Mouse (Mus musculus) kidney, adult 2 months (tissue): Measurements from ENCODE around the gene Il12a. TPM values are rescaled to one million over a fixed set of nuclear protein-coding genes. Genes with fewer than 3 reads are reported as not detected.
A peak's percentile ranks its signal among the peaks of the same experiment; 100 is the strongest.
"Not testable (repeated sequence)": the region's sequence is repeated elsewhere in the genome, so short reads cannot be mapped to it uniquely, and the experiment has no call there.

Source experiments
- DNase-seq: peaks from one replicate; pipeline ENCODE4 v3.0.0; 2021
- H3K27ac ChIP-seq: fragments of 200-500 bp; 2 replicates; pipeline ENCODE4 v1.5.1; 2012; ENCODE audit warnings: low read depth, low read length, control low read depth, inconsistent platforms; ENCODE audit not compliant: insufficient read depth
- H3K27me3 ChIP-seq: fragments of 200-500 bp; replicated peaks from 2 replicates; pipeline ENCODE4 v1.6.1; 2012; ENCODE audit warnings: mild to moderate bottlenecking, moderate library complexity, low read length, inconsistent platforms; ENCODE audit not compliant: control insufficient read depth, insufficient read depth
- H3K36me3 ChIP-seq: fragments of 200-500 bp; 2 replicates; pipeline ENCODE4 v1.6.1; 2012; ENCODE audit warnings: mild to moderate bottlenecking, moderate library complexity, low read length, inconsistent platforms; ENCODE audit not compliant: control insufficient read depth, insufficient read depth
- H3K4me1 ChIP-seq: fragments of 200-500 bp; 2 replicates; pipeline ENCODE4 v1.6.1; 2011; ENCODE audit warnings: low read length; ENCODE audit not compliant: control insufficient read depth, insufficient read depth
- H3K4me3 ChIP-seq: fragments of 200-500 bp; 2 replicates; pipeline ENCODE4 v1.5.1; 2011; ENCODE audit warnings: mild to moderate bottlenecking, low read depth, low read length, control low read depth; ENCODE audit not compliant: insufficient read depth
- CTCF ChIP-seq: fragments of 200-500 bp; conservative IDR thresholded peaks from 2 replicates; pipeline ENCODE4 v1.5.1; 2011; ENCODE audit warnings: low read depth, mild to moderate bottlenecking, control low read depth, low read length, moderate library complexity, mixed read lengths; ENCODE audit not compliant: insufficient read depth, insufficient read length
- POLR2A ChIP-seq: fragments of 200-500 bp; IDR thresholded peaks from one replicate; pipeline ENCODE4 v1.6.1; 2011; ENCODE audit warnings: low read depth, low read length, control low read depth
- WGBS: fragments of 180-500 bp; shearing (Covaris S2); methylation state at CpG from one replicate; pipeline ENCODE4 v1.1.7; 2018; 5-methylcytosine and 5-hydroxymethylcytosine counted together
- polyA plus RNA-seq: library from polyadenylated mRNA; depleted of rRNA; stranded (reverse); fragments of >200 nt; gene quantifications from 2 replicates; pipeline ENCODE4 v1.2.3, GENCODE M21; 2012

Gene Il12a
- polyA plus RNA-seq, 1 experiment: 0.39 TPM

GRCm38 (mm10) chr3:68710436-68710835 is 20.0 kb downstream of the Il12a start:
- WGBS: 96% methylated on average over 1 of the region's 1 CpGs
- TF ChIP-seq POLR2A (no peak), CTCF (no peak)
- DNase-seq: no peak
- no peaks in the 10 kb centered on the region for H3K4me1 ChIP-seq
- no peak overlapping the region for H3K27ac ChIP-seq
- H3K36me3 ChIP-seq: no peaks in the 10 kb centered on the region
- no peaks in the 10 kb centered on the region for H3K27me3 ChIP-seq
- no peak overlapping the region for H3K4me3 ChIP-seq

- TF ChIP-seq POLR2A: no peak
- no peak for TF ChIP-seq CTCF
- WGBS: 96% methylated on average over 5 of the region's 5 CpGs
- Histone ChIP-seq H3K27me3 (no peaks in the 10 kb centered on the region), H3K4me1 (no peaks in the 10 kb centered on the region), H3K27ac (no peak overlapping the region), H3K36me3 (no peaks in the 10 kb centered on the region), H3K4me3 (no peak overlapping the region)
- no peak for DNase-seq
Measured at GRCm38 (mm10) chr3:68711510-68711909, 21.1 kb downstream of the Il12a start.

GRCm38 (mm10) chr3:68713550-68713949 is 23.1 kb downstream of the Il12a start:
- no peaks in the 10 kb centered on the region for H3K4me1 ChIP-seq
- TF ChIP-seq CTCF (peak; percentile 61), POLR2A (no peak)
- H3K36me3 ChIP-seq: no peaks in the 10 kb centered on the region
- H3K27ac ChIP-seq: no peak overlapping the region
- no peaks in the 10 kb centered on the region for H3K27me3 ChIP-seq
- DNase-seq: peak; percentile 54
- 6% methylated on average over 7 of the region's 7 CpGs for WGBS
- no peak overlapping the region; the same call in 1 of the 2 replicates for H3K4me3 ChIP-seq

GRCm38 (mm10) chr3:68717346-68717745 is 26.9 kb downstream of the Il12a start:
- WGBS: 45% methylated on average over 5 of the region's 5 CpGs
- not testable (repeated sequence) for H3K4me3 ChIP-seq, H3K27ac ChIP-seq, H3K36me3 ChIP-seq, H3K4me1 ChIP-seq, H3K27me3 ChIP-seq
- peak; percentile 71 for TF ChIP-seq CTCF
- DNase-seq: peak; percentile 66

- no peaks in the 10 kb centered on the region for H3K27me3 ChIP-seq
- TF ChIP-seq POLR2A (no peak), CTCF (no peak)
- H3K27ac ChIP-seq: no peak overlapping the region
- no peak overlapping the region for H3K4me3 ChIP-seq
- DNase-seq: no peak
- no peaks in the 10 kb centered on the region for H3K36me3 ChIP-seq
- H3K4me1 ChIP-seq: no peaks in the 10 kb centered on the region
- 49% methylated on average over 8 of the region's 8 CpGs for WGBS
Measured at GRCm38 (mm10) chr3:68719229-68719819, 28.9 kb downstream of the Il12a start.

- WGBS: 45% methylated on average over 13 of the region's 13 CpGs
- Histone ChIP-seq H3K27me3 (no peaks in the 10 kb centered on the region), H3K4me3 (no peak overlapping the region), H3K27ac (no peak overlapping the region), H3K4me1 (no peaks in the 10 kb centered on the region), H3K36me3 (no peaks in the 10 kb centered on the region)
- DNase-seq: no peak
- no peak for TF ChIP-seq POLR2A
- no peak; the same call in 1 of the 2 replicates for TF ChIP-seq CTCF
Measured at GRCm38 (mm10) chr3:68720258-68720657, 29.8 kb downstream of the Il12a start.

GRCm38 (mm10) chr3:68741955-68742354 is 51.5 kb downstream of the Il12a start:
- H3K36me3 ChIP-seq: no peaks in the 10 kb centered on the region
- no peak for TF ChIP-seq POLR2A
- H3K4me3 ChIP-seq: no peak overlapping the region
- H3K27me3 ChIP-seq: no peaks in the 10 kb centered on the region
- H3K4me1 ChIP-seq: no peaks in the 10 kb centered on the region
- 57% methylated on average over 7 of the region's 7 CpGs for WGBS
- DNase-seq: no peak
- H3K27ac ChIP-seq: no peak overlapping the region
